Comparison of ENCODE assay signal across 24 mouse cellular contexts in genomic region chr19:32175013-32175412, GRCm38 (mm10).
"Had no signal": no experiment of that assay in that cellular context is flagged by ENCODE, and none has a peak within 500 bp of the region (broad histone marks: within the 10 kb centered on the region; RNA-seq: fewer than 3 reads in every experiment).

No protein-coding gene starts in this region.

- ATAC-seq: hindbrain, embryonic 16.5 days; inflammation-experienced regulatory T-cells, adult 6 months; intestine, embryonic 15.5 days; intestine, postnatal 0 days had no signal

- H3K9me3 ChIP-seq: heart, embryonic 12.5 days; hindbrain, embryonic 10.5 days; hindbrain, embryonic 12.5 days; intestine, embryonic 15.5 days; limb, embryonic 10.5 days; limb, embryonic 12.5 days; liver, embryonic 13.5 days had no signal

- H3K4me3 ChIP-seq: heart, adult 2 months; heart, embryonic 12.5 days; hindbrain, embryonic 10.5 days; hindbrain, embryonic 12.5 days; intestine, embryonic 15.5 days; layer of hippocampus, adult 2 months; left cerebral cortex, adult 2 months; limb, embryonic 10.5 days; limb, embryonic 12.5 days; liver, embryonic 13.5 days had no signal

- H3K36me3 ChIP-seq: heart, embryonic 12.5 days; hindbrain, embryonic 10.5 days; hindbrain, embryonic 12.5 days; intestine, embryonic 15.5 days; limb, embryonic 10.5 days; limb, embryonic 12.5 days had no signal

- H3K4me2 ChIP-seq: heart, embryonic 12.5 days; hindbrain, embryonic 12.5 days; hindbrain, embryonic 14.5 days; intestine, embryonic 15.5 days; limb, embryonic 12.5 days; liver, embryonic 13.5 days had no signal

- DNase-seq: gastrocnemius, postnatal 14 days; gastrocnemius, postnatal 36 days; heart, adult 2 months; heart, postnatal 14 days; heart, postnatal 4 days; kidney, adult 18-20 months; kidney, adult 8-10 months; kidney, postnatal 10 days; kidney, postnatal 25 days; kidney, postnatal 4 days; liver; liver, embryonic 13.5 days had no signal

- H3K27ac ChIP-seq: hindbrain, embryonic 10.5 days; hindbrain, embryonic 12.5 days; hindbrain, embryonic 14.5 days; intestine, embryonic 15.5 days; layer of hippocampus, adult 2 months; left cerebral cortex, adult 2 months; limb, embryonic 10.5 days; limb, embryonic 12.5 days had no signal

- H3K27me3 ChIP-seq: heart, embryonic 12.5 days; hindbrain, embryonic 12.5 days; intestine, embryonic 15.5 days; limb, embryonic 12.5 days; liver, embryonic 13.5 days had no signal

- H3K9ac ChIP-seq: heart, embryonic 12.5 days; hindbrain, embryonic 12.5 days; hindbrain, embryonic 14.5 days; intestine, embryonic 15.5 days; limb, embryonic 12.5 days; liver, embryonic 13.5 days had no signal

- H3K4me1 ChIP-seq: hindbrain, embryonic 10.5 days; hindbrain, embryonic 12.5 days had no signal
